In genomic region chr12:76335641-76336040, GRCm38 (mm10) we compare ENCODE assay signal across 35 mouse cellular contexts.
"Had no signal": no experiment of that assay in that cellular context is flagged by ENCODE, and none has a peak within 500 bp of the region (broad histone marks: within the 10 kb centered on the region; RNA-seq: fewer than 3 reads in every experiment).

No protein-coding gene starts in this region.

- H3K27me3 ChIP-seq: heart, embryonic 12.5 days; heart, embryonic 13.5 days; heart, embryonic 15.5 days; hindbrain, embryonic 12.5 days; hindbrain, embryonic 13.5 days; hindbrain, embryonic 15.5 days; intestine, embryonic 15.5 days; kidney, embryonic 15.5 days had no signal

- H3K36me3 ChIP-seq: heart, embryonic 15.5 days; hindbrain, embryonic 12.5 days; hindbrain, embryonic 13.5 days; intestine, embryonic 15.5 days; kidney, embryonic 15.5 days had no signal

- H3K4me3 ChIP-seq: heart, embryonic 10.5 days; heart, embryonic 12.5 days; heart, embryonic 13.5 days; heart, embryonic 15.5 days; hindbrain, embryonic 10.5 days; hindbrain, embryonic 12.5 days; hindbrain, embryonic 13.5 days; hindbrain, embryonic 15.5 days; intestine, embryonic 15.5 days; kidney, embryonic 15.5 days; layer of hippocampus, adult 2 months had no signal

- H3K9ac ChIP-seq: heart, embryonic 12.5 days; heart, embryonic 13.5 days; heart, embryonic 15.5 days; hindbrain, embryonic 12.5 days; hindbrain, embryonic 13.5 days; hindbrain, embryonic 14.5 days; hindbrain, embryonic 15.5 days; intestine, embryonic 15.5 days; kidney, embryonic 15.5 days had no signal

- H3K9me3 ChIP-seq: heart, embryonic 10.5 days; heart, embryonic 12.5 days; heart, embryonic 13.5 days; heart, embryonic 15.5 days; hindbrain, embryonic 10.5 days; hindbrain, embryonic 12.5 days; hindbrain, embryonic 13.5 days; hindbrain, embryonic 15.5 days; intestine, embryonic 15.5 days; kidney, embryonic 15.5 days had no signal

- H3K27ac ChIP-seq: heart, embryonic 10.5 days; heart, embryonic 13.5 days; heart, embryonic 15.5 days; hindbrain, embryonic 10.5 days; hindbrain, embryonic 12.5 days; hindbrain, embryonic 13.5 days; hindbrain, embryonic 14.5 days; hindbrain, embryonic 15.5 days; hindbrain, postnatal 0 days; intestine, embryonic 15.5 days; kidney, embryonic 15.5 days; kidney, postnatal 0 days; layer of hippocampus, adult 2 months had no signal

- H3K4me2 ChIP-seq: heart, embryonic 11.5 days; heart, embryonic 12.5 days; heart, embryonic 13.5 days; heart, embryonic 15.5 days; hindbrain, embryonic 12.5 days; hindbrain, embryonic 13.5 days; hindbrain, embryonic 14.5 days; hindbrain, embryonic 15.5 days; intestine, embryonic 15.5 days; kidney, embryonic 15.5 days had no signal

- ATAC-seq: hindbrain, embryonic 16.5 days; hindbrain, postnatal 0 days; inflammation-experienced regulatory T-cells, adult 6 months; intestine, embryonic 15.5 days; intestine, embryonic 16.5 days; intestine, postnatal 0 days had no signal

- DNase-seq: heart, postnatal 10 days; heart, postnatal 14 days; heart, postnatal 36 days; heart, postnatal 4 days; kidney, adult 11 months; kidney, adult 18-20 months; kidney, adult 2 months; kidney, adult 8-10 months; kidney, adult 9 months; kidney, postnatal 10 days; kidney, postnatal 14 days; kidney, postnatal 25 days; kidney, postnatal 36 days; kidney, postnatal 4 days; layer of hippocampus, adult 9-11 months; layer of hippocampus, postnatal 36 days had no signal

- H3K4me1 ChIP-seq: hindbrain, embryonic 10.5 days; hindbrain, embryonic 12.5 days; hindbrain, embryonic 13.5 days; hindbrain, embryonic 15.5 days; intestine, embryonic 15.5 days; kidney, embryonic 15.5 days had no signal
